Mouse (Mus musculus): ENCODE results near the gene March7.
A peak's percentile ranks its signal among the peaks of the same experiment; 100 is the strongest.

Gene March7

DNA sequence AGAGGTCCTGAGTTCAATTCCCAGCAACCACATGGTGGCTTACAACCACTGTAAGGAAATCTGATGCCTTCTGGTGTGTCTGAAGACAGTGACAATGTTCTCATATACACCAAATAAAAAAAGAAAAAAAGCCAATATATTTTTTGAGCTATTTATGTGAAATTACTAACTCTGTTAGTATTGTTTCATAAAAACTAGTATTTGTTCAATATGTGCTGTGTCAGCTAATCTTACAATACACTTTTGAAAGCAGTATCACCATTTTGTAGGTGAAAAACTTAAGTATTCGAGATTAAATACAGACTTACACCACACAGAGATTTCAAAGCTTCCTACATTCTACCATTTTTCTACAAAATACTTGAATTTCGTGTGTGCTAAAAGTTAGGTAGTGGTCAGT, 5.0 kb downstream of the March7 start:
- no peak for DNase-seq (ENCODE audit: low read depth, low spot score)

DNA sequence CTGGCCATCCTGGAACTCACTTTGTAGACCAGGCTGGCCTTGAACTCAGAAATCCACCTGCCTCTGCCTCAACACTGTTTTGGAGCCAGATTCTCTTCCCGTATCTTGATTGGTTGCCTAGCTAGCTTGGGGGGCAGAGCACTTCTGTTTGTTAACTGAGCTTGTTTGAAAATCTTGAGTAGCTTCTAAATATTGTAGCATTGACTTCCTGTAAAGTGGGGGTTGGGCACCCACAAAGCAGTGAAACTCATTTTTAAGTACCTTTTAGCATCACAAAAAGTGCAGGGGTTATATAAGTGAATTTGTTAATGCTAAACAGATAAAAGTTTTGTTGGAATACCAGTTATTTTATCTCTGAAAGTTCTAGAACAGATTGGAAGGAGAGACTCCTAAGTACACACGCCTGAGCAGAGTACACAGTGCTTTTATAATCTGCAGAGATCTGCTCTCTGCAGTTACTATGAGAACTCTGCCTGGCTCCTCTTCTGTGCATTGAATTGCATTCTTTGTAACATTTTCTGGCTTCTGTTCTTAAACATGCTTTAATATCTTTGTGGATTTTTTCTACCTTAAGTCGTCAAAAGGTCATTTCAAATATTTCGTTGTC, 7.0 kb downstream of the March7 start:
- DNase-seq (ENCODE audit: low read depth, low spot score) = no peak

DNA sequence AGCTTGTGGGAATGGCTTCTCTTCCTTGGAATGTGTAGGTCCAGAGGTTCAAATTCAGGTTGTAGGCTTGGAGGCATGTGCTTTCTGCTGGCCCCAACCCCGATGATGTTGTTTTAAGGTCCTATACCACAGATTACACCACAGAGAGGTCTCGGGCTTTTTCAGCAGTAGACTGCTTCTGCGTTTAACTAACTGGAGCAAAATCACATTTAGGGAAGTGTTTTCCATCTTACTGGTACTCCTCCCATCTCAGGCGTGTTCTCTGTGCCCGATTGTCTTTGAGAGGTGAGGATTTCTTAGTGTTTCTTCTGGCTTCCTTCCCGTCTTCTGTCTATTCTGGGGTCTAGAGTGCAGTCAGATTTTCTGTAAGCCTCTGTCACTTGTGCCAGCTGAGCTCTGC, 7.9 kb downstream of the March7 start:
- DNase-seq (ENCODE audit: low read depth, low spot score) = no peak

DNA sequence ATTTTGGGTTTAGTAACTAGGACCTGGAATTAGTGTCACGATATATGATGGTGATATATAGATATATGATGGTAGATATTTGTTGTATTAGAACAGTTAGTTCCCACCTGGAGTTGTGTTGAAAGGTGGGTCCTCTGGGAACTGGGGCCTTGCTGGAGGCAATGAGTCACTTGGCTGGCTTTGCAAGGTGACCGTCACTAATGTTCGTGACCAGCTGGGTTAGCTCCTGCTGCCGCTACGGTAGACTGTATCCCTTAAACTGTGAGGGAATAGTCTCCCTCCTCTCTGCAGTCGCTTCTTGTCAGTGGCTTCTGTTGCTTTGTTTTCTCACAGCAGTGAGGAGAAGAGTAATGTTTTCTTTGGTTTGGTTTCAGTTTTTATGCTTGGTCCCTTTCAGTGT, 11.5 kb downstream of the March7 start:
- no peak for DNase-seq (ENCODE audit: low read depth, low spot score)

DNA sequence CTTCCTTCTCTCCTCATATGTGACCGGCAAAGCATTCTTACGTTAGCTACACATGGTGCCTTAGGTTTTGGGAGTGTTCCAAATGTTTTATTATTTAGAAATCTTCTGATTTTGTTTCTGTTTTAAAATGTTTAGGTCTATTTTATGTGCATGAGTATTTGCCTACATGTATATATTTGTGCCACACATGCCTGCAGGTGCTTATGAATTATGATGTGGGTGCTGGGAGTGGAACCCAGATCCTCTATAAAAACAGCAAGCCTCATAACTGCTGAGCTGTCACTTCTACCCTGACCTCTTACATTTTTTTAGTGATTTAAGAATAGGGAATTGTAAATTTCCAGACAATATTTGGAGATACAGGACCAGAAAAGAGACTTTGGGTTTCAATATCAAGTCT, 12.3 kb downstream of the March7 start:
- no peak for DNase-seq (ENCODE audit: low read depth, low spot score)

DNA sequence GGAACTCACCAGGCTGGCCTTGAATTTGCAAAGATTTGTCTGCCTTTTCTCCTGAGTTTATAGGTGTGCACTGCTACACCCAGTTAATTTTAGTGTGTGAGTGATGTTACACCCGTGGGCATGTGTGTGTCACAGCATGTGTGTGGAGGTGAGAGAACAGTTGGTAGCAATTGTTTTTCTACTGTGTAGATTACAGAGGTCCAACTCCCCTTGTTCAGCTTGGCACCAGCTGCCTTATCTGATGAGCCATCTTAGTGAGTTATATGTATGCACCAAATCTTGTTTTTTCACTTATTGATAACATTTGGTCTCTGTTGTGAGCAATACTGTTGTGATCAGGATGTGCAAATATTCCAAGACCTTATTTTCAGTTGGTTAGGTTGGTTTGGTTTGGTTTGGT, 13.8 kb downstream of the March7 start:
- DNase-seq (ENCODE audit: low read depth, low spot score) = no peak

DNA sequence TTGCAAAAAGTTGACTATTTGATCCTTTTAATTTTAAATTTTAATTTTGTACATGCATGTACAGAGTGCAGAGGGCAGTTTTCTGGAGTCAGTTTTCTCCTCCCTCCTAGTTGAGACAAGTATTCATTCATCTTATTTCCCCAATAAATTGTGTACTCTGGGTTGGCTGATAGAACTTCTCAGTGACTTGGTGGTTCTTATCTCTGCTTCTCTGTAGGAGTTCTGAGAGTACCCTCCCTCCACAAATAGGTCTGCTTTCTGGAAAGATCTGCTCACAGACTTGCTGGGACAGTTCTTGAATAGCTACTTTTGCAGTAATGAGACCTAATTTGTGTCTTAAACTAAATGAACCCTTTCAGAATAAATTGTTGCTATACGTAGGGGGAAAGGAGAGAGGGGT, 18.8 kb downstream of the March7 start:
- no peak for DNase-seq (ENCODE audit: low read depth, low spot score)

DNA sequence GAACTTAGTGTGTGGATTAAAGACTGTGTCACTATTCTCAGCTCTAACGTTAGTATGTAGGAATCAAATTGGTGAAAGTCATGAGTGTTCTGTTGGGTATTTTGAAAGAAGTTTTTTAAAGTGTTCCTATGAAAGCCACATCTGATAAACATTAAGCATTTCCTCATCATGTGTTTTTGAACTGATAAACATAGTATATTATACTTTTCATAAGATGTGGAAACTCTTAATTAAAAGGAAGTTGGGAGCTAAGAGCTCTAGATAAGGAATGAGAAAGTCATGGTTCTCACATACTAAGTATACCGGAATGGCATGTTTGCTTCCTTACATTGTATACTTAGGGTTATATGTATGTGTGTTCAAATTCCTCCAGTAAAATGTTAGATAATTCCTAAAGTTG, 20.7 kb downstream of the March7 start:
- DNase-seq (ENCODE audit: low read depth, low spot score) = no peak

DNA sequence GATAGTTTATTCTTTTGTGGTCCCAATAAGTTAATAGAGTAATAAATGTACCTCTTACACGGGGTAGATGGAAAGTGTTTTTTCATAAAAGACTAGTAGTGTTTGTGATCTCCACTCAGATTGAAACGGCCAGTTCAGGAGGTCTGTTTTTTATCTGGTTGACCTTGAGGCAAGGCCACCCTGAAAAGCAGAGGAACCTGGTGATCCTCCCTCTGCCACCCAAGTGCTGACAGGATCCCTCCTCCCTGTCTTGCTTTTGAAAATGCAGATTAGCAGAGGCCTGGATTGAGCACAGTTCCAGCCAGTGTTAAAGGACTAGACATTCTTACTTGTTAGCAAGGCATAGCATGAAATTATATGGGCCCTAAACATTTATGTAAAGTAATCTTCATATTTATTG, 23.5 kb downstream of the March7 start:
- DNase-seq (ENCODE audit: low read depth, low spot score) = peak; percentile 71

DNA sequence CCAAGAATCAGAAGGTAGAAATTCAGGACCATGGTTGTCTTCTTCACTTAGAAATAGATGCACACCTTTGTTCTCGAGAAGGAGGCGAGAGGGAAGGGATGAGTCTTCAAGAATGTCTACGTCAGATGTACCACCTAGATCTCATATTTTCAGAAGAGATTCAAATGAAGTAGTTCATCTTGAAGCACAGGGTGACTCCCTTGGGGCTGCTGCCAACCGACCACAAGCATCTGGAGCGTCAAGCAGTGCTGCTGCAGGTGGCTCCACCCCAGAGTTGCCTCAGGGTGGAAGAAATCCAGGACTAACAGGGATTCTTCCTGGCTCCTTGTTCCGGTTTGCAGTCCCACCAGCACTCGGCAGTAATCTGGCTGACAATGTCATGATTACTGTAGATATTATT, 24.8 kb downstream of the March7 start:
- DNase-seq (ENCODE audit: low read depth, low spot score) = no peak

DNA sequence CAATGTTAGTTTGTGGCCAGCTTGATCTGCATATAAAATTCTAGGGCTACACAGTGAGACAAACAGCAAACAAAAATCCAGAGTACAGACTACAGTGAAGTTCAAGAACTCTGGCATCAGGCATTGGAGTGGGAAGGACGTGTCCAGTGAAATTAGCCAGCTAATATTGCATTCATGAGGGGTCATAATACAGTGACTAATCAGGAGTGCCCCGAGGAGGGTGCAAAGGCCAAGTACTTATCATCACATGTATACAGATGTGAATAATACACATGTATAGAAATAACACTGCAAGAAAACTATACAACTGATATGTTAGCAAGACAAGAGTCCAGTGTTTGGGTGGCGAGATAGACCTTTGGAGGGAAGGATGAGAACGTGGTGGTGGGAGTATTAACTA, 43.1 kb downstream of the March7 start:
- no peak for DNase-seq (ENCODE audit: low read depth, low spot score)

DNA sequence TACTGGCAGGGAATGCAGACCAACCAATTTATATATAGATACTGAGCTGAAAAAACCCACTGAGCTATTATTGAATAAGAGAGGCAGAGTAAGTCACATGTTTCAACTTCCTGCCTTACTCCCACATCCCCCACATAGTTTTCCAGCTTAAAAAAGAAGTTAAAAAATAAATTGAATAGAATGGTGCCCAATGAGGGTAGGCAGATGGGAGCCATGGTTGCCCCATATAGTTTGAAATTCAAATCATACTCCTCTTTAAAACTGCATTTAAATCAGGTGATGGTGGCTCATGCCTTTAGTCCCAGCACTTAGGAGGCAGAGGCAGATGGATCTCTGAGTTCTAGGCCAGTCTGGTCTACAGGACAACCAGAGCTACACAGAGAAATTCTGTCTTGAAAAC, 43.8 kb downstream of the March7 start:
- DNase-seq (ENCODE audit: low read depth, low spot score) = no peak

DNA sequence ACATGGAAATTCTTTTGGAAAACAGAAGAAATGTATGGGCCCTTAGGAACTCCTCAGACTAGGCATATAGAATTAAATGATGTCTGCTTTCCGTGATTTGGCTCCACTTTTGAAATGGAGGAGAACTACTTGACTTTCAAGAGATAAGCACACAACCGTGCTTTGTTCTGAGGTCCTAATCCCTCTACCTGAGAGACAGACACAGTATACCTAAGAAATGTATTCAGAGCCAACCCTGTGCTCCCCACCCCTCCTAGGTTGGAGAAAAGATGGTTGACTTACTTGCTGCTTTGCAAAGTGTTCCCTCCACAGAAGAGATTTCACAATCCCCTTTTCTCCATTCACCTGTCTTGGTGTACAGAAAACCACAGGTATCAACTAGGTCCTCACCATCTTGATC, 47.1 kb downstream of the March7 start:
- no peak for DNase-seq (ENCODE audit: low read depth, low spot score)

DNA sequence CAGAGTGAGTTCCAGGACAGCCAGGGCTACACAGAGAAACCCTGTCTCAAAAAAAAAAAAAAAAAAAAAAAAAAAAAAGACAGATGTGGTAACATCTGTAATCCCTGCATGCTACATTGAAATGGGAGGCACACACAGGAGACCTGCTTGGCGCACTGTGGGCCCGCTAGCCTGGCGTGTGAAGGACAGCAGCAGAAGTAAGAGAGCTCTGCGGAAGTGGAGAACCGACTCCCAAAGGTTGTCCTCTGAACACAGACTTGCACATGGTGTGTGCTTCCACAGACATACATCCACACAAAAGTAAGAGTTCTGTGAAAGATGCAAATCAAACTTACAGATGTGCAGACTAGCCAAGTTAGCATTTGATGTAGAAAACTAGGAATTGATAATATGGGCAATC, 49.5 kb downstream of the March7 start:
- DNase-seq (ENCODE audit: low read depth, low spot score) = no peak

DNA sequence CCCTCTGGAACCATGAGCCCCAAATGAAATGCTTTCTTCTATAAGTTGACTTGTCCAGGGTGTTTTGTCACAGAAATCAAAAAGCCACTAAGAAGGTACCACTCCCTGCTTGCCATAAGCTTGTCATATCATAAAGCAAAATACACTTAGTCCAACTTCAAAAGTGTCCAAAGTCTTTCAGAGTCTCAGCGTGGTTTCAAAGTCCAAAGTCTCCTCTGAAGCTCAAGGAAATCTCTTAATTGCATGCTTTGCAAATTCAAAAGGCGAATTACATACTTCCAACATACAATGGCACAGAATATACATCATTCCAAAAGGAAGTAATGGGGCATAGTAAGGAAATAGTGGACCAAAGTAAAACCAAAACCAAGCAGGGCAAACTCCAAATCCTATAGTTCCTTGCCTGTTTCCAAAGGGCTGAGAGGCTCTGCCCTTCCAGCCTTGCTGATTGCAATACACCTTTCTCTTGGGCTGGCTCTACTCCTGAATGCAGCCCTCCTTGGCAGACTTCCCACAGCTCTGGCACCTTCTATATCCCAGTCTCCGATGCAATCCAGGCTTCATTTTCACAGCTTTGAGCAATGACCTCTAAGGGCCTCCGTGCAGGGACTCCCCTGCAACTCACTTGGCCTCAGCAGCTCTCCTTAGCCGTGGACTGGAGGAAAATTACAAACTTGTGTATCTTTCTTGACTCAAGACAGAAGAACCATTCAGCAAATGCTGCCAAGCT, 51.1 kb downstream of the March7 start:
- no peak for DNase-seq (ENCODE audit: low read depth, low spot score)

DNA sequence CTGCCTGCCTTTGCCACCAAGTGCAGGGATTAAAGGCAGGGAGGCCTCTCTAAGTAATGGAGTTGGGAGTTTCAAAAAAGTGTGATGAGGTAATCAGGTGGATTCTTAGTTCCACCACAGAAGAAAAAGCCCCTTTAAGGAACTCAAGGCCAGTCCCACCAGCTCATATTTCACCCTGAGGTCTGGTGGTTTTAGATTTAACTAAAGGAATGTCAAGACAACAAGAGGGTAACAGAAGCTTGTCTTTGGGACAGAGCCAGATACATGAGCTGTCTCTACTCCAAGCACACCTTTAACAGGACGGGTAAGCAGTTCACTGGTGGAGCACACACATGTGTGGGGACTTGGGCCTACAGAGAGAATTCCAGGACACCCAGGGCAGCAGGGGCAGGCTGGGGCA, 57.9 kb downstream of the March7 start:
- DNase-seq (ENCODE audit: low read depth, low spot score) = no peak

DNA sequence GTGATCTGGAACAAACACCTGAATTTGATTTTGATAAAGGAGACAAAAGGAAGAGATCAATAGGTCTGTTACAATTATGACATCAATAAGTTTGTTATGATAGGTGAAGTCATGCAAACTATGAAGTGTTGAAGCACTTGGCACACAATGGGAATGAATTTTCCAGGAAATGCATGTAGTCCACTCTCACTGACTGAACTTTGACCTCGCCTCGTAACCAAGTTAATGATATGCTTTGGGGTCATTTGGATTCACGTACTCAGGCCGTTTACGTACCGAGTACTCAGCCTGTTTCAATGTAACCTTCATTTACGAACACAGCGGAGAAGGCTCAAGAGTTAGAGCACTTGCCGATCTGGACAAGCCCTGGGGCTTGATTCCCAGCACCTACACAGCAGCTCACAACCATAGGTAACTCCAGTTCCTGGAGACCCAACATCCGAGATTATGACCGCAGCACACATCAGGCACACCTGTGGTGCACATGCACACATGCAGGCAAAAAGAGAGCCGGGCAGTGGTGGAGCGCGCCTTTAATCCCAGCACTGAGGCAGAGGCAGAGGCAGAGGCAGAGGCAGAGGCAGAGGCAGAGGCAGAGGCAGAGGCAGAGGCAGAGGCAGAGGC, 60.3 kb downstream of the March7 start:
- peak; percentile 31 for DNase-seq (ENCODE audit: low read depth, low spot score)

DNA sequence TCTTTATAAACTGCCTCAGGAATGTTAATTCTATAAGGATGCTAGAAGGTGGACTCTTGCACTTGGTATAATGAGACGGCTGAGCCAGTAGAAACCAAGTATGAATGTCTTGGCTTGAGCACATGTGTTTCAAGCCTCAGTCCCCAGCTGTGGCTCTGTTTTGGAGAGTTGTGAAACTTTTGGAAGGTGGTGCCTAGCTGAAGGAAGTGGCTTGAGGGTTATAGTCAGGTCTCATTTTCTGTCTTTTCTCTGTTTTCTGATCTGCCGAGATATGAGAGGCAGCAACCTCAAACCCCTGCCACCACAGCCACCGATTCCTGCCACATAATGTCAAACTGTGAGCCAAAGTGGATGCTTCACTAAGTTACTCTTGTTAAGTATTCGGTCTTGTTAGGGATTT, 68.9 kb downstream of the March7 start:
- DNase-seq (ENCODE audit: low read depth, low spot score) = no peak

DNA sequence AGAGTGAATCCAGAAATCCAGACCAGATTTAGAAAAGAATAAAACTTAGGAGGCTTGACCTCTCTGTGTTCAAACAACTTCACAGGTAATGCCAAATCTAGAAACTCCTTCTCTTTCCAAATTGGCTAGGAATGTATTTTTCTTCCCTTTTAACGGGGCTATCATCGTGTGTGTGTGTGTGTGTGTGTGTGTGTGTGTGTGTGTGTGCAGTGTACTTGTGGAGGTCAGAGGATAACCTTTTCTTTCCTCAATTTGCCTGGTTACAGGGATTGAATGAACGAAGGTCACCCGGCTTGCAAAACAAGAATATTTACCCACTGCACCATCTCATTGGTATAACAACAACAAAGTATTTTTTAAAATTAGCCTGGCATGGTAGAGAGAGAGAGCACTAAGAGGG, 72.9 kb downstream of the March7 start:
- DNase-seq (ENCODE audit: low read depth, low spot score) = no peak

DNA sequence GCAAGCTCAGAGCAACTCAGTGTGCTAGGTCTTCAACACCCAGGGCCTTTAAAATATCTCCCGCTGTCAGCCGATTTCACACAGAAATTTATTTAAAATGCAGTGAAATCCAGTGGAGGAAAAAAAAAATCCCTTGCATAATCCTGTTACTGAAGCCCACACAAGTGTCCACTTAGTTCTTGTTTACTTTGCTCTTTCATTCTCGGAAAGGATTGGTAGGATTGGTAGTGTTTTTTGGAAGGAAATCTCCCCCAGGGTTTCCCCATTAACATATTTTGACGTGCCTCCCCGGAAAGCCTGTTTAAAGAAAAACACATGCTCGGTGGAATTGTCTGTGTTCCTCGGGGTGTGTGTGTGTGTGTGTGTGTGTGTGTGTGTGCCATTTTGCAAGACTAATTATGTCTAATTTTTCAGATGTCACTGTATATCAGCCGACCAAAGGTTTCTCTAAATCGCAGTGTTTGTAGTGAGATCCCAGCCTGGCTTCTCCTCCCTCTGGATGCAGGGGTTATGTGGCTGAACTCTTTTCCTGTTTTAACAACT, 73.6 kb downstream of the March7 start:
- no peak for DNase-seq (ENCODE audit: low read depth, low spot score)

DNA sequence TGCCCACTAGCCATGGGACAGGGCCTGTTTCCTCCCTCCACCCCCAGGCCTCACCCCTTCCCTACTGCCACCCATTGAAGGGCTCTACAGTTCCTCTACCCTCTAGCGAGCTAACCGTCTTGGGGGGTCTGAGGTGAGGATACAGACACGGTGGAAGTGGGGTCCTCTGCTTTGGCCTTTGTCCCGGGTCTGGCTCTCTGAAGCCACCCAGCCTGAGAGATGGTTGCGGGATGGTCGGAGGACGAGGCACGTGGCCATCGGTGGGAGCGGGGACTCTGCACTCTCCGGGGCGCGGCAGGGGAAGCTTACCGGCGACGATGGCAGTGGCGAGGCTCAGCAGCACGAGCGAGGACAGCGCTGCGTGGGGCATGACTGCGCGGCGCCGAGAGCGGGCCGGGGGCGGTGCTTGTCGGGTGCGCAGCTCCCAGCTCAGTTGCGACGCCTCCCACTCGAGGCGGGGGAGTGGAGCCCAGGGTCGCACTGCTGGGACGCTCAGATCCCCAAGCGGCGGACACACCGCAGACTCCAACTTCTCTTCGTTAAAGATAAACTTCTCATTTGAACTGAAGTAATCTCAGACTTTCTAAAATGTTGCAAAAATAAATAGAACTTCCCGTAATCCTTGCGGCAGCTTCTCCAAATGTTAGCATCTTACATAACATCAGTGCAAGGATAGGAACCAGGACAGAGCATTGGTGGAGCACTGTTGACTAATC, 74.2 kb downstream of the March7 start:
- peak; percentile 42 for DNase-seq (ENCODE audit: low read depth, low spot score)

DNA sequence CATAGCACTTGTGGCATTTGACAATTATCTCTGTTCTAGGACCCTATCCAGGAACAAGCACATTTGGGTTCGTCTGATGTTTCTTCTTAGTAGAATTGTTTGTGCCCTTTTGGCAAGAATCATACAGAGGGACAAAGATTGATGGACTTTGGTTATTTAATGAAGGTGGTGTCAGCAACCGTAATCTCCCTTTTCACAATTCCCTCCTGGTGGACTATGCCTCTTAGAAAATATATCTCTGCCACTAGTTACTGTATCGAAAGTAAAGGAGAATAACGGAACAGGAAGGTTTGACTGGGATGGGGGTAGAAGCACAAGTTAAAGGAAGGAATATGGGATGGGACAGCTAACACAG, 74.8 kb downstream of the March7 start, which contains the start of gene Cd302:
Cd302 (minus strand) TSS at position 22 of the 355 bp plus-strand sequence.
- no peak for DNase-seq (ENCODE audit: low read depth, low spot score)

Measured in R1 (cell line).